Mouse (Mus musculus) ES-E14 (cell line): ENCODE measurements around the gene Gtf3c5.

Experiments
- CHD2 ChIP-seq: IDR thresholded peaks from 2 replicates; pipeline ENCODE4 v1.6.1; 2014; ENCODE audit warnings: mild to moderate bottlenecking, low read depth, low read length, inconsistent platforms
- HCFC1 ChIP-seq: IDR thresholded peaks from 2 replicates; pipeline ENCODE4 v1.6.1; 2012; ENCODE audit warnings: low read length, inconsistent platforms, borderline replicate concordance; ENCODE audit not compliant: insufficient read depth
- ZNF384 ChIP-seq: IDR thresholded peaks from 2 replicates; pipeline ENCODE4 v1.6.1; 2012; ENCODE audit warnings: low read depth, low read length, inconsistent platforms

DNA sequence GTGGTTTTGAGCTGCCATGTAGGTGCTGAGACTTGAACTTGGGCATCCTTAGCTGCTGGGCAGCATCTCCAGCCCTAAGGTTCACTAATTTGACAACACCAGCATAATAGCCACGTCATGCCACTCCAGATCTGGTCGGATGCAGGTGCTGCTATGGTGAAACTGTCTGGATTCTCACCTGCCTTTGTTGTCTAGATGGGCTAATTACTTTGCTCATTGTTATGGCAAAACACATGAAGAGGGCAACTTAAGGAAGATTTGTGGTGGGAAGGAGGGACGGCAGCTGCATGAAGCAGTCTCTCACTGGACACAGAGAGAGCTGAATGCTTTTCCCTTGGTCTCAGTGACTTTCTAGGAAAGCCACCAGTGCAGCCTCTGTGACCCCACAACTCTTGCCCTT, 42.5 kb upstream of the Gtf3c5 start:
- TF ChIP-seq ZNF384 (no peak), CHD2 (no peak), HCFC1 (no peak)
